Mouse (Mus musculus) skeletal muscle tissue, adult 2 months (tissue): ENCODE measurements around the gene Grik4.

ENCODE experiments used
- DNase-seq: peaks from one replicate; pipeline ENCODE4 v3.0.0-alpha.2; 2012; ENCODE audit warnings: low read depth, low spot score

Grik4 gene

GRCm38 (mm10) chr9:42673385-42674016 is 270.8 kb downstream of the Grik4 start:
- no peak for DNase-seq

GRCm38 (mm10) chr9:42672982-42673381 is 271.3 kb downstream of the Grik4 start:
- no peak for DNase-seq

GRCm38 (mm10) chr9:42670619-42671018 is 273.7 kb downstream of the Grik4 start:
- no peak for DNase-seq

- no peak for DNase-seq
Observed at GRCm38 (mm10) chr9:42661481-42661880, 282.8 kb downstream of the Grik4 start.

- DNase-seq, result no peak
Observed at GRCm38 (mm10) chr9:42652756-42653155, 291.5 kb downstream of the Grik4 start.

GRCm38 (mm10) chr9:42652309-42652708 is 292.0 kb downstream of the Grik4 start:
- no peak for DNase-seq

GRCm38 (mm10) chr9:42649872-42650271 is 294.4 kb downstream of the Grik4 start:
- no peak for DNase-seq

GRCm38 (mm10) chr9:42648051-42648450 is 296.2 kb downstream of the Grik4 start:
- no peak for DNase-seq

GRCm38 (mm10) chr9:42647596-42647995 is 296.7 kb downstream of the Grik4 start:
- no peak for DNase-seq

GRCm38 (mm10) chr9:42646821-42647220 is 297.5 kb downstream of the Grik4 start:
- DNase-seq, result no peak

GRCm38 (mm10) chr9:42645161-42645560 is 299.1 kb downstream of the Grik4 start:
- no peak for DNase-seq

GRCm38 (mm10) chr9:42642821-42643220 is 301.5 kb downstream of the Grik4 start:
- DNase-seq, result no peak

GRCm38 (mm10) chr9:42641550-42642117 is 302.7 kb downstream of the Grik4 start:
- no peak for DNase-seq

- no peak for DNase-seq
Observed at GRCm38 (mm10) chr9:42636446-42636845, 307.8 kb downstream of the Grik4 start.

GRCm38 (mm10) chr9:42631479-42631878 is 312.8 kb downstream of the Grik4 start:
- DNase-seq, result no peak

GRCm38 (mm10) chr9:42627634-42628033 is 316.7 kb downstream of the Grik4 start:
- DNase-seq, result no peak

GRCm38 (mm10) chr9:42627146-42627545 is 317.1 kb downstream of the Grik4 start:
- no peak for DNase-seq

- DNase-seq, result no peak
Observed at GRCm38 (mm10) chr9:42626226-42626775, 318.0 kb downstream of the Grik4 start.

- no peak for DNase-seq
Observed at GRCm38 (mm10) chr9:42614409-42614808, 329.9 kb downstream of the Grik4 start.

- DNase-seq, result no peak
Observed at GRCm38 (mm10) chr9:42613827-42614226, 330.5 kb downstream of the Grik4 start.

GRCm38 (mm10) chr9:42612482-42612991 is 331.8 kb downstream of the Grik4 start:
- no peak for DNase-seq

GRCm38 (mm10) chr9:42601445-42601844 is 342.8 kb downstream of the Grik4 start:
- DNase-seq, result no peak

- no peak for DNase-seq
Observed at GRCm38 (mm10) chr9:42597525-42597924, 346.8 kb downstream of the Grik4 start.
